Mouse (Mus musculus): ENCODE data around the gene Nipsnap1. TPM values are rescaled to one million over a fixed set of nuclear protein-coding genes. Genes with fewer than 3 reads are reported as not detected.

Nipsnap1 gene
- polyA plus RNA-seq, 1 experiment from 2014 or later = 136 TPM

DNA sequence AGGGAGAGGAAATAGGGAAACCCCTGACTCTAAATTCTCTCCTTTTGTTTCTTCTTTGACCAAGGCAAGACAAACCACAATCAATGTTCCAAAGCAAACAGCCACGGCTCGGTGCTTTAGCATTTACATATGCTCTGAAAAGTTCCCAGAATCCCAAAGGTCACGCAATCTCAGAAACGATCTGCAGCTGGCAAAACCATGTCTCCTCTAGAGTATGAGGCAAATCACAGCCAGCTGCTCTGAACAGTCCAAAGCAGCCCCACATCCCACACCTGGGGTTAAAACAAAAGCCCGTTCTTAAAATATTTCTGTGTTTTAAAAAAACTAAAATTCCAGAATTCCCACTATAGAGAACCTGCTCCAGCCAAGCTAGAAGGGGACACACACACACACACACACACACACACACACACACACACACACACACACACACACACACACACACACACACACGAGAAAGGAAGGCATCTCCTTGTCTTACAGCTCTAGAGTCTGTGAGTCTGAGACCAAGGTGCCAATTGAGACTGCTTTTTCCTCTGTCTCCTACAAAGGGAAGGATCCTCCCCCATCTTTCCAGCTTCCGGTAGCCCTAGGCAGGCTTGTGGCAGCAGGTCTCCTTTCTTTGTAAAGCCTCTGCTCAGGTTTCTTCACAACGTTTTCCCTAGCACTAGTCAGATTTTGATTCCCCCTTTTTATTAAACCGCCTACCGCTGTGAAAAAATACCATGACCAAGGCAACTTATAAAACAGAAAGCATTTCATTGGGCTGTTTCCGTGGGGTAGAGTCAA, 11.7 kb upstream of the Nipsnap1 start:
- H3K4me3 ChIP-seq (ENCODE audit: low read depth, low read length) = no peak overlapping the region
- no peaks in the 10 kb centered on the region for H3K9me3 ChIP-seq (ENCODE audit: low read length)
- no peaks in the 10 kb centered on the region for H3K27me3 ChIP-seq (ENCODE audit: insufficient read depth, low read length)
- no peaks in the 10 kb centered on the region for H3K4me1 ChIP-seq (ENCODE audit: insufficient read depth)
- no peak overlapping the region for H3K4me2 ChIP-seq (ENCODE audit: low read depth, low read length)
- ATAC-seq = no peak
- no peak overlapping the region for H3K27ac ChIP-seq (ENCODE audit: low read depth)
- H3K36me3 ChIP-seq (replicated peaks; ENCODE audit: insufficient read depth, low read length) = no peaks in the 10 kb centered on the region
- TF ChIP-seq EP300 (IDR thresholded peaks at IDR 0.05; ENCODE audit: low read depth) = no peak
- TF ChIP-seq CTCF (IDR thresholded peaks at IDR 0.05; ENCODE audit: low read depth) = no peak
- 49% methylated on average over 11 of the region's 11 CpGs for WGBS (ENCODE audit: insufficient replicate concordance)
- DNase-seq = no peak
- H3K9ac ChIP-seq (replicated peaks) = no peak overlapping the region

DNA sequence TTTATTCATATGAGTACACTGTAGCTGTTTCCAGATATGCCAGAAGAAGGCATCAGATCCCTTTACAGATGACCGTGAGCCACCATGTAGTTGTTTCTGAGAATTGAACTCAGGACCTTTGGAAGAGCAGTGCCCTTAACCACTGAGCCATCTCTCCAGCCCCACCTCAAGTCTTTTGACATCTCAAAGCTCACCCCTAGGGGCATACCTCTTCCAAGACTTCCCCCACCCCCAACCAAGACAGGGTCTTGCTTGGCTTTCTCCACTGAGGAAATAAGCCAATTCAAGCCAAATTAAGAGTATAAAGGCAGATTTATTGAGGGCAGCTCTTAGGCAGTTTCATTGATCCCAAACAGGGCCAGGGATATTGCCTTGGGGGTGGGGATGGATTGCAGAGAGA, 11.0 kb upstream of the Nipsnap1 start:
- TF ChIP-seq CTCF (IDR thresholded peaks at IDR 0.05; ENCODE audit: low read depth) (no peak), EP300 (IDR thresholded peaks at IDR 0.05; ENCODE audit: low read depth) (no peak)
- WGBS (ENCODE audit: insufficient replicate concordance) = 80% methylated on average over 1 of the region's 1 CpGs
- H3K27me3 ChIP-seq (ENCODE audit: insufficient read depth, low read length) = no peaks in the 10 kb centered on the region
- H3K9ac ChIP-seq (replicated peaks) = no peak overlapping the region
- no peak for ATAC-seq
- no peaks in the 10 kb centered on the region for H3K9me3 ChIP-seq (ENCODE audit: low read length)
- H3K27ac ChIP-seq (ENCODE audit: low read depth) = no peak overlapping the region
- no peak for DNase-seq
- no peaks in the 10 kb centered on the region for H3K36me3 ChIP-seq (replicated peaks; ENCODE audit: insufficient read depth, low read length)
- H3K4me3 ChIP-seq (ENCODE audit: low read depth, low read length) = no peak overlapping the region
- no peak overlapping the region for H3K4me2 ChIP-seq (ENCODE audit: low read depth, low read length)
- H3K4me1 ChIP-seq (ENCODE audit: insufficient read depth) = no peaks in the 10 kb centered on the region

DNA sequence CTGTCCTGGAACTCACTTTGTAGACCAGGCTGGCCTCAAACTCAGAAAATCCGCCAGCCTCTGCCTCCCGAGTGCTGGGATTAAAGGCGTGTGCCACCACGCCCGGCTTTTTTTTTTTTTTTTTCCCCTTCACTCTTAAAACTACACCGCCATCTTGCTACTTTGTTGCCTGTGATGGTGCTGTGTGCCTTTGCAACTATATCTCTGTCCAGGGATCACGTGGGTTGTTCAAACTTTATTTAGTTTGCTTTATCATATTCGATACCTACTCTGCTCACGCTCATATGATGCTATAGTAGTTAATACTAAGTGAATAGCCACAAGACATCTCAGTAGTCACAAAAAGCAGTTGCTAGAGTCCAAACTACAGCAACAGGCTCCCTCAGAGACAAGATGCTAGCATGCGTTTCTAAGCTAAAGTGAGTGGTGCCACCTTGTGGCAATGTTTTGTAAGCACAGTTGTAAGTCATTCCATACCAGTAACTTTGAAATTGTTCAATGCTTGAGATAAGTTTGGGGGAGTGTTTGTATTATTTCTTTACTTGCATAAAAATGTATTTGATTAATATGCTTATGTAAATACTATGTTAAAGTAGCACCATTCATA, 8.0 kb upstream of the Nipsnap1 start:
- no peaks in the 10 kb centered on the region for H3K36me3 ChIP-seq (replicated peaks; ENCODE audit: insufficient read depth, low read length)
- peak; percentile 68 for DNase-seq
- WGBS (ENCODE audit: insufficient replicate concordance) = 36% methylated on average over 10 of the region's 10 CpGs

DNA sequence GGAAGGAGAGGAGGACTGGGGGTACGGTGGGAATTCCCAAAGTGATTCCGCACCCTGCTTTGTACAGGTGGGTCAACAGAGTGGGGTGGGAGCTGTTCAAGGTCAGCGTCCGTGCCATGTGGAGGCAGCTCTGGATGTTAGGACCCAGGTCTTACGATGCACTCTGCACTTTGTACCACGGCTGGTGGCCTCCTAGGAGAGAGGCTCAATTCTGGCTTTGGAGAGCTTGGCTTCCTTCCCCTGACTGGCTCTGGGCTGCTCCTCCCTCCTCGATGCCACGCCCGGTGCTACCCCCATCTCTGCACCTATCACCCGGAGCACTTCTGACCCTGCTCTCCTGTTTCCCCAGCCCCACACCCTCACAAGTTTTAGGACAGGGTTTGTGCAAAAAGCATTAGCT, 800 bp downstream of the Nipsnap1 start:
- WGBS (ENCODE audit: insufficient replicate concordance) = 14% methylated on average over 10 of the region's 10 CpGs
- ATAC-seq (peak; percentile 95), DNase-seq (peak; percentile 71)
- H3K4me2 ChIP-seq (ENCODE audit: low read depth, low read length) = peak overlapping the region; percentile 83
- no peaks in the 10 kb centered on the region for H3K27me3 ChIP-seq (ENCODE audit: insufficient read depth, low read length)
- peak overlapping the region; percentile 66 for H3K4me3 ChIP-seq (ENCODE audit: low read depth, low read length)
- H3K27ac ChIP-seq (ENCODE audit: low read depth) = peak overlapping the region; percentile 95
- no peak for TF ChIP-seq CTCF (IDR thresholded peaks at IDR 0.05; ENCODE audit: low read depth)
- TF ChIP-seq EP300 (IDR thresholded peaks at IDR 0.05; ENCODE audit: low read depth) = peak; percentile 43; the same call in 1 of the 2 replicates
- peaks cover 12% of the 10 kb centered on the region for H3K4me1 ChIP-seq (ENCODE audit: insufficient read depth)
- peak overlapping the region; percentile 64 for H3K9ac ChIP-seq (replicated peaks)
- no peaks in the 10 kb centered on the region for H3K9me3 ChIP-seq (ENCODE audit: low read length)
- H3K36me3 ChIP-seq (replicated peaks; ENCODE audit: insufficient read depth, low read length) = no peaks in the 10 kb centered on the region

More for the DNA sequence above, 8.0 kb upstream of the Nipsnap1 start:
- Histone ChIP-seq H3K9me3 (ENCODE audit: low read length) (no peaks in the 10 kb centered on the region), H3K9ac (replicated peaks) (no peak overlapping the region), H3K27ac (ENCODE audit: low read depth) (no peak overlapping the region), H3K4me1 (ENCODE audit: insufficient read depth) (no peaks in the 10 kb centered on the region), H3K4me3 (ENCODE audit: low read depth, low read length) (no peak overlapping the region), H3K4me2 (ENCODE audit: low read depth, low read length) (no peak overlapping the region), H3K27me3 (ENCODE audit: insufficient read depth, low read length) (no peaks in the 10 kb centered on the region)
- no peak for TF ChIP-seq EP300 (IDR thresholded peaks at IDR 0.05; ENCODE audit: low read depth)
- TF ChIP-seq CTCF (IDR thresholded peaks at IDR 0.05; ENCODE audit: low read depth) = peak; percentile 87
- 0 out of 2 replicates have a peak, but pooled peaks have one; percentile 53 for ATAC-seq

DNA sequence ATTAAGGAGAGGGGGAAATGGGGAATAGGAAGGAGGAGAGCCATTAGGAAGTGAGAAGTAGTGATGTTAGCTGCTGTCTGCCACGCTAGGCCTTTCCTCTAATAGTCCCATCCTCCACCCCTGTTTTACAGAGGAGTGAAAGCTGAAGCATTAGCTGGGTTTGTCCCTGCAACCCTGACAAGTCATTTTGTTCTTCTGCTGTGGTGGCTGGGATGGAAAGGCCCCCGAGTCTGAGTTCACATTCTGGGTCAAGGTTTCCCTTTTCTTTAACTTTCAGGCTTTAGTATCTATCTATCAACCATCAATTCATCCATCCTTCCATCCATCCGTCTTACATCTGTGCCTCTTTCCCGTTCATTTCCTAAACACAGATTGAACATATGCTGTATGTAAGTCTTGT, 7.3 kb downstream of the Nipsnap1 start:
- no peak for ATAC-seq
- TF ChIP-seq EP300 (IDR thresholded peaks at IDR 0.05; ENCODE audit: low read depth) = no peak
- TF ChIP-seq CTCF (IDR thresholded peaks at IDR 0.05; ENCODE audit: low read depth) = no peak
- H3K9me3 ChIP-seq (ENCODE audit: low read length) = no peaks in the 10 kb centered on the region
- no peak for DNase-seq
- H3K9ac ChIP-seq (replicated peaks) = no peak overlapping the region
- no peaks in the 10 kb centered on the region for H3K27me3 ChIP-seq (ENCODE audit: insufficient read depth, low read length)
- H3K4me3 ChIP-seq (ENCODE audit: low read depth, low read length) = no peak overlapping the region
- 0 out of 2 replicates have a peak overlapping the region, but pooled peaks have one; percentile 29 for H3K27ac ChIP-seq (ENCODE audit: low read depth)
- peaks cover 8% of the 10 kb centered on the region; the same call in 1 of the 2 replicates for H3K4me1 ChIP-seq (ENCODE audit: insufficient read depth)
- H3K4me2 ChIP-seq (ENCODE audit: low read depth, low read length) = no peak overlapping the region
- no peaks in the 10 kb centered on the region; the same call in 1 of the 2 replicates for H3K36me3 ChIP-seq (replicated peaks; ENCODE audit: insufficient read depth, low read length)
- WGBS (ENCODE audit: insufficient replicate concordance) = 73% methylated on average over 4 of the region's 4 CpGs

DNA sequence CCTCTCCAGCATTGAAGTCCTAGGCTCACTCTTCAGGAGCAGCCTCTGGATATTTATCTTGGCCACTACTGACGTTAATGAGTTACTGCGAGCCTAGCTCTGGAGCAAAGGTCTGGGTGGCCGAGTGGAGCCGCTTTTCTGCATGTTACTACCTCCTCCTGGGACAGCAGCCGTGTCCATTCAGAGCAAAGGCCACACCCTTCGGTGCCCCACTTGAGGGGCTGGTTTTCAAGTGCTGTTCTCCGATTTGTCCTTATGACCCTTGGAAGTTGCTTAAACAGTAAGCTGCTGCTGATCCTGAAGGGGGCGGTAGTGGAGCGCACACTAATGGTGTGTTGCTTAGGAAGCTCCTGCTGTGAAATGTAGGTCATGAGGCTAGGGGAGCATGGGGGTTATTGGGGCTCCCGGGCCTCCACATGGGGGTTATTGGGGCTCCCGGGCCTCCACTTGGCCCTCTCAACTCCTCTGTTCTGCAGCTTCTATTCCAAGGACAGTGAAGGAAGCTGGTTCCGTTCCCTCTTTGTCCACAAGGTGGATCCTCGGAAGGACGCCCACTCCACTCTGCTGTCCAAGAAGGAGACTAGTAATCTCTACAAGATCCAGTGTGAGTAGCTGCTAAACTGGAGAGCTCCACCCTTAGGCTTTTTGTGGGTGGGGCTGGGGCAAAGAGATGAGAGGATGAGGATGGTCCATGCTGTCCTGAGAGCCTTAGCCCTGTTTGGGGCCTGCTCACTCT, 9.3 kb downstream of the Nipsnap1 start:
- Histone ChIP-seq H3K27ac (ENCODE audit: low read depth) (peak overlapping the region; percentile 83), H3K27me3 (ENCODE audit: insufficient read depth, low read length) (no peaks in the 10 kb centered on the region), H3K4me3 (ENCODE audit: low read depth, low read length) (0 out of 2 replicates have a peak overlapping the region, but pooled peaks have one; percentile 1), H3K4me2 (ENCODE audit: low read depth, low read length) (peak overlapping the region; percentile 51), H3K9ac (replicated peaks) (no peak overlapping the region), H3K4me1 (ENCODE audit: insufficient read depth) (peaks cover 8% of the 10 kb centered on the region; the same call in 1 of the 2 replicates), H3K9me3 (ENCODE audit: low read length) (no peaks in the 10 kb centered on the region), H3K36me3 (replicated peaks; ENCODE audit: insufficient read depth, low read length) (no peaks in the 10 kb centered on the region; the same call in 1 of the 2 replicates)
- WGBS (ENCODE audit: insufficient replicate concordance) = 55% methylated on average over 14 of the region's 14 CpGs
- DNase-seq (peak; percentile 81), ATAC-seq (peak; percentile 96)
- TF ChIP-seq CTCF (IDR thresholded peaks at IDR 0.05; ENCODE audit: low read depth) (peak; percentile 74), EP300 (IDR thresholded peaks at IDR 0.05; ENCODE audit: low read depth) (0 out of 2 replicates have a peak, but pooled peaks have one; percentile 37)

Data from liver, postnatal 0 days (tissue).